Mouse (Mus musculus): ENCODE results near the gene Ropn1l. TPM values are rescaled to one million over a fixed set of nuclear protein-coding genes. Genes with fewer than 3 reads are reported as not detected.

The Ropn1l gene
- total RNA-seq (2014; fragmentation: Nextera tagmentation) (not detected in 2 replicates), total RNA-seq (2017) (not detected in 2 replicates)

GRCm38 (mm10) chr15:31453098-31453916 is at the start of gene Ropn1l:
Ropn1l (minus strand) TSS chr15:31453737.
- peak; percentile 84 for ATAC-seq (replicated peaks; ENCODE audit: low FRiP score, low TSS enrichment, poor library complexity, severe bottlenecking)

DNA sequence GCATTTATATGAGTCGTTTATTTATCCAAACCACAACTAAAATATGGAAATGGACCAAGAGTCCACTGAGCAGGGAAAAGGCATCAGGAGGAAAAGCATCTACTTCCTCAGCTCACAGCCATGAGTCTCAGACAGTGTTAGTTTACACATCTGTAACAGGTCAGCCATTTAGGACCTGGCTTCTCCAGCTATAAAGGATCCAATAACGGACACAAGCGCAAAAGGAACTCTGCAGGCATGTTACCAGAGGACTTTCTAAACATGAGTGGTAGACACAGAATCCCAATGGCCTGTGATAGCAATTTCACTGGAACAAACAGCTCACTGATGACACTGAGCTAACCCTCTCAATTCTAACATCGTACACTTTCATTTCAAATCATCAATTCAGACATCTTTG is 49.5 kb upstream of the Ropn1l start:
- ATAC-seq (replicated peaks; ENCODE audit: low FRiP score, low TSS enrichment, poor library complexity, severe bottlenecking) = no peak

GRCm38 (mm10) chr15:31502313-31502712 is 48.8 kb upstream of the Ropn1l start:
- ATAC-seq (replicated peaks; ENCODE audit: low FRiP score, low TSS enrichment, poor library complexity, severe bottlenecking) = no peak

DNA sequence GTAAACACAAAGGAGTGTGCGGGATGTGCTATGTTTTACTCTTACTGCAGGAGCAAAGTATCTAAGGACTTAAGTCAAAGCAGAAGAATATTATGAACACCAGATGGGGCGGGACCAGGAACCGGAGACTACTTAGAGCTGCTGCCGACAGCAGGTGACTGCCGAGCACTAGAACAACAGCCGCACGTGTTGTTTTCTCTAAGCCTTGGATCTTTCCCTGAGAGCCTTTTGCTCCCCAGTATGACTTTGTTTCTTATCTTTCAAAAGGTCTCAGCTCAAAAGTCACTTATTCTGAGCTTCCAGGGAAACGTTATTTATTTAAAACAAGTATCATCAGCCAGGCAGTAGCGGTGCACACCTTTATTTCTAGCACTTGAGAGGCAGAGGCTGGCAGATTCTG is 41.3 kb upstream of the Ropn1l start:
- ATAC-seq (replicated peaks; ENCODE audit: low FRiP score, low TSS enrichment, poor library complexity, severe bottlenecking) = no peak

DNA sequence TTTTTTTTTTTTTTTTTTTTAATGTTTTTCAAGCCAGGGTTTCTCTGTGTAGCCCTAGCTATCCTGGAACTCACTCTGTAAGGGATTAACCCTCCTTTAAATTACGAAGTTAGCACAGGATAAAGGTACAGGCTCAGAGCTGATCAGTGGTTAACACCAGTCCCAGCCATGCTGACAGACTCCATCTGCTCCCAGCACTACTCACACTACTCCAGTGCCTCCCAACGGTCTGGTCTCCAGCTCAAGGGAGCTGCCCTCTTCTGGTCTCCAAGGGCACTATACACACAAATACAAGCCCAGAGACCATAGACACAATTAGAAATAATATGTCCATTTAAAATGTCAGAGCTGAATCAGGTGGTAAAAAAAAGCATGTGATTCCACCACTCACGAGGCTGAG is 40.8 kb upstream of the Ropn1l start:
- ATAC-seq (replicated peaks; ENCODE audit: low FRiP score, low TSS enrichment, poor library complexity, severe bottlenecking) = no peak

GRCm38 (mm10) chr15:31487407-31487806 is 33.9 kb upstream of the Ropn1l start:
- ATAC-seq (replicated peaks; ENCODE audit: low FRiP score, low TSS enrichment, poor library complexity, severe bottlenecking) = no peak

DNA sequence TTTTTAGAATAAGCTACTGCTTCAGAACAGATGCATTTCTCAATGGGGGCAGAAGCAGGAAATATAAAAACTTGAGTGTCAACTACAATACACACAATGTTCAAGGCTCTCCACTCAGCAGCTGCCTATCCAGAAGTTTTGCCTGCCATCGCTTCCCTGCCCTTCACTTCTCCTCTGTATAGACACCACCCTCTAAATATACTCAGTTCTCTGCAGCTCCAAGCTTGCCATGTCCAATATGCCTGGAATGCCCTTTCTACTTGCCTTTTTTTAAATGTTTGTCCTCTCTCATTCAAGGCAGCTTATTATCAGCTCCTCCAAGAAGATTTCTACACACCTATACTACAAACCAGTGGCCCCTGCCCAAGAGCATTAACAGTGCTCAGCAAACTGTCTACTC is 23.1 kb upstream of the Ropn1l start:
- no peak for ATAC-seq (replicated peaks; ENCODE audit: low FRiP score, low TSS enrichment, poor library complexity, severe bottlenecking)

- ATAC-seq (replicated peaks; ENCODE audit: low FRiP score, low TSS enrichment, poor library complexity, severe bottlenecking) = no peak
These were observed 19.4 kb upstream of the Ropn1l start for GRCm38 (mm10) chr15:31472645-31473574.

DNA sequence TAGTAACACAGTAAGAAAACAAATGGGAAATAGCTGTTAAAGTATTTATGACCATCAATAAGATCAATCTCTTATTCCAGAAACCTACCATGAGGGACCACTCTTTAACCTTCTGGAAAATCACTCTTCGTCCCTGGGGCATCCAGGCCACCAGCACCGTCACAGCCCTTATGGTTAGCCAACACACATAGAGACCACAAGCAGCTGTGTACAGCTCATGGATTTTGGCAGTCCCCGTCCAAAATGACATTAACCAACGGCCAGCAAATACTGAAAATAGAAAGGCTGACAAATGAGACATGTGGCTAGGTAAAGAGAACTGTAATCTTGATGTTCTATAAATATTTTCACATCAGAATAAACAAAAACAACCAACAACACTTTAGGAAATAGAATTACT is 18.0 kb upstream of the Ropn1l start:
- no peak for ATAC-seq (replicated peaks; ENCODE audit: low FRiP score, low TSS enrichment, poor library complexity, severe bottlenecking)

- no peak for ATAC-seq (replicated peaks; ENCODE audit: low FRiP score, low TSS enrichment, poor library complexity, severe bottlenecking)
These were observed 16.0 kb upstream of the Ropn1l start for GRCm38 (mm10) chr15:31469497-31469896.

DNA sequence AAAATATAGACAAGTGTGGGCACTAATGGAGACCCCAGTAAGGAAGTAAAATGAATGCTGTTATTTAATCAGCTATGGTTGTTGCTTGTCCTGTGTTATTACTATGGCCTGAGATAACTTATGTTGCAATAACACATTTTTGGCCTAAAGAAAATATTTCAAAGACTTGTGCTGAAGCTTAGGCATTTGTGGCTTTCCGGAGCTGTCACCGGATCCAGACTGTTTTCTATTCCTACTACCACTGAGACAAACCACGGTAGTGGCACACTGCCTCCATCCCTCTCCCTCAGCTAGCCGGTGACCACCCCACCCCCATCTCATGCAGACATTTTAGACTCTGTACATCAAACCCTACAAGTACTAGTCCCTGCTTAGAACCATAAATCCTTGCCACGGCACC is 15.3 kb upstream of the Ropn1l start:
- no peak for ATAC-seq (replicated peaks; ENCODE audit: low FRiP score, low TSS enrichment, poor library complexity, severe bottlenecking)

DNA sequence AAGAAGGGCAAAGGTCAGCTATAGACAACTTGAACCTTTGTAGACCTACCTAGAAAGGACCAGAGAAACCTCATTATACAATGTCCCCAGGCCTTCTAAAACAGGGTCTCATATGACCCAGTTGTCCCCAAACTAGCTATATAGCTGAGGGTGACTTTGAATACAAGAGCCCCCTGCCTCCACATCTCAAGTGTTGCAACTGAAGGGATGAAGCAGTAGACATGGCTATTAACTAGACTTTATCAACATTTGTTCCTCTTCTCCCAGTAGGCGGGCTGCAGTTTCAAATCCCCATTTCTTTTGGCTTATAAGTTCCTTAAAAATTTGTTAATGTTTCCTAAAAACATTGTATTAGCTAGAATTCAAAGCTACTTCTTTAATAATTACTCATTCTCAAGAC is 13.2 kb upstream of the Ropn1l start:
- ATAC-seq (replicated peaks; ENCODE audit: low FRiP score, low TSS enrichment, poor library complexity, severe bottlenecking) = no peak

DNA sequence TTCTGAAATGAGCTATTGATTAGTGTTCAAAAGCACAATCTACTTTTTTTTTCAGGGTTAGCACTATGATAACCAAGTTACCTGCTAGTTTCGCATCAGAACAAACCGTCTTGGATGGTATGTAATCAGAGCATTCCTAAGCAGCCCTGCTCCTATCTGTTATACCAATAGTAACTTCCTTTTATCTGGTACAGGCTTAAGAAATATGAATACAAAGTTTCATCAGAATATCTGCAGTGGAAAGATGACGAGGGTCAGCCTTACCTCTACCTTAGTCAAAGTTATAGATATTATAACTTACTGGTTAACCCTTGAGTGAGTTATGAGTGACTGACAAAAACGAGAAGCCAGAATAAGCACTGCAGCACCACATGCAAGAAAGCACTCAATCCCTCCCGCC is 12.8 kb upstream of the Ropn1l start:
- no peak for ATAC-seq (replicated peaks; ENCODE audit: low FRiP score, low TSS enrichment, poor library complexity, severe bottlenecking)

- ATAC-seq (replicated peaks; ENCODE audit: low FRiP score, low TSS enrichment, poor library complexity, severe bottlenecking) = no peak
These were observed 12.3 kb upstream of the Ropn1l start for GRCm38 (mm10) chr15:31465806-31466205.

GRCm38 (mm10) chr15:31460571-31460970 is 7.0 kb upstream of the Ropn1l start:
- ATAC-seq (replicated peaks; ENCODE audit: low FRiP score, low TSS enrichment, poor library complexity, severe bottlenecking) = no peak

- no peak for ATAC-seq (replicated peaks; ENCODE audit: low FRiP score, low TSS enrichment, poor library complexity, severe bottlenecking)
These were observed 4.5 kb upstream of the Ropn1l start for GRCm38 (mm10) chr15:31458081-31458480.

- ATAC-seq (replicated peaks; ENCODE audit: low FRiP score, low TSS enrichment, poor library complexity, severe bottlenecking) = no peak
These were observed 2.8 kb upstream of the Ropn1l start for GRCm38 (mm10) chr15:31456381-31456780.

DNA sequence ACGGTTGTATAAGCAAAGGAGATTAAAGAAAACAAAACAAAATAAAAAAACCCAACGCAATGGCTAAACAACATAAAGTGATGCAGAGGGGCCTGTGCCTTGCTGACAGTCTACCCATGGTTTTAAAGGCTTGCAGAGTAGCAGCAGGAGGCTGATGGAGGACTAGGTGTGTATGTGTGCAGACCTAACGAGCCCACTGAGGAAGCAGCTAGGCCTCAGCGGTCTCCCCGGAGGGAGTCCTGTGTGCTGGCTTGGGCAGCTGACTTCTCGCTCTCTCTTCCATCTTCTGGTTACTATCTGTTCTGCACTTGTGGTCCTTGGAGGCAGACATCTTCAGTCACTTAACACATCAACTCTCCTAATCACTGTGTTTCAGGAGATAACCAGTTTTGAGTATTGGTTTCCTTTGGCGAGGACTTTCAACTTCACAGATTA is 1.3 kb upstream of the Ropn1l start:
- peak; percentile 12; the same call in 1 of the 2 replicates for ATAC-seq (replicated peaks; ENCODE audit: low FRiP score, low TSS enrichment, poor library complexity, severe bottlenecking)

DNA sequence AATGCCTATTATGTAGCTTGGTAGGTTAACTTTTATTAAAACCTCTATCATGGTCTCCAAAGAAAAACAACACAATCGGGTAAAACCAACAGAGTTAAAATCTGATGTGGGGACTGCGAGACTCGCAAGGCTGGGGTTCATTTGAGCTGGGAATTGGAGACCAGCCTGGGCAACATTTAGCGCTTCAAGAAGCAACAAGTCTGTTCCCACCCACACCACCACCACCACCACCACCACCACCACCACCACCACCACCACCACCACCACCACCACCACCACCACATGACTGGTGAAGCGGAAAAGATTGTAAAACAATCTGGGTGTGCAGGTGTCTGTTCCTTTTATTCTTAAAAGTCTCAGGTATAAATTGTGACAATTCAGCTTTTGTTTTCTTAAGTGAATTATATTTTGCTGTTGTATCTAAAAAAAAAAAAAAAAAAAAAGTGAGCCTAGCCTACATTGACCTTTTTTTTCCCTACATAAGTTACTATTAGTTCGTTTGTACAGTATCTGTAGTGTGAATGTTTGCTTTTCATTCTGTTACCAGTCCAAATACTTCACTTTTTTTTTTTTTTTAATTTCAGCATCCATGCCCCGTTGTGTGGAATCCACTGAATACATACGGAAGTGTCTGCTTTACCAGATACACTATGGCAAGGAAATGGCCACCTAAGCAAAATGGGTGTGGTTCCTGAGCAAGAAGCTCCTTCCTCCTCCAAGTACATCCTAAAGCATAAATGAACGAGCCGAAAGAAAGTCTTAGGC is 741 bp upstream of the Ropn1l start:
- no peak for ATAC-seq (replicated peaks; ENCODE audit: low FRiP score, low TSS enrichment, poor library complexity, severe bottlenecking)

Measured in megakaryocyte-erythroid progenitor cell, adult 5-6 weeks (primary cell).